Mouse (Mus musculus) retina, adult 2 months (tissue): ENCODE data around the gene Smok2b.
"Not testable (repeated sequence)": the region's sequence is repeated elsewhere in the genome, so short reads cannot be mapped to it uniquely, and the experiment has no call there.

Experiments used
- DNase-seq: peaks from one replicate; pipeline ENCODE4 v3.0.0-alpha.2; 2012; ENCODE audit warnings: low read depth, low spot score

Gene Smok2b

GRCm38 (mm10) chr17:13229957-13230356, at the start of gene Smok2b:
Gene Smok2b, plus strand, starts transcription at chr17:13230257.
- not testable (repeated sequence) for DNase-seq

- DNase-seq = not testable (repeated sequence)
These were observed 49.6 kb upstream of the Smok2b start for GRCm38 (mm10) chr17:13180491-13180890.

- not testable (repeated sequence) for DNase-seq
These were observed 47.3 kb upstream of the Smok2b start for GRCm38 (mm10) chr17:13182712-13183111.

GRCm38 (mm10) chr17:13184514-13184913, 45.5 kb upstream of the Smok2b start:
- not testable (repeated sequence) for DNase-seq

GRCm38 (mm10) chr17:13186541-13186940, 43.5 kb upstream of the Smok2b start:
- DNase-seq = not testable (repeated sequence)

- not testable (repeated sequence) for DNase-seq
These were observed 42.4 kb upstream of the Smok2b start for GRCm38 (mm10) chr17:13187621-13188020.

- DNase-seq = not testable (repeated sequence)
These were observed 41.2 kb upstream of the Smok2b start for GRCm38 (mm10) chr17:13188846-13189245.

- not testable (repeated sequence) for DNase-seq
These were observed 39.0 kb upstream of the Smok2b start for GRCm38 (mm10) chr17:13190836-13191583.

GRCm38 (mm10) chr17:13196486-13196885, 33.6 kb upstream of the Smok2b start:
- DNase-seq = not testable (repeated sequence)

GRCm38 (mm10) chr17:13198812-13199211, 31.2 kb upstream of the Smok2b start:
- DNase-seq = not testable (repeated sequence)

- DNase-seq = not testable (repeated sequence)
These were observed 30.1 kb upstream of the Smok2b start for GRCm38 (mm10) chr17:13199880-13200409.

GRCm38 (mm10) chr17:13201551-13201950, 28.5 kb upstream of the Smok2b start:
- not testable (repeated sequence) for DNase-seq

- not testable (repeated sequence) for DNase-seq
These were observed 27.5 kb upstream of the Smok2b start for GRCm38 (mm10) chr17:13202453-13203107.

GRCm38 (mm10) chr17:13205247-13205646, 24.8 kb upstream of the Smok2b start:
- DNase-seq = not testable (repeated sequence)

- DNase-seq = no peak
These were observed 23.6 kb upstream of the Smok2b start for GRCm38 (mm10) chr17:13206491-13206890.

GRCm38 (mm10) chr17:13208460-13208859, 21.6 kb upstream of the Smok2b start:
- DNase-seq = not testable (repeated sequence)

- DNase-seq = no peak
These were observed 17.8 kb upstream of the Smok2b start for GRCm38 (mm10) chr17:13212136-13212850.

- DNase-seq = no peak
These were observed 15.9 kb upstream of the Smok2b start for GRCm38 (mm10) chr17:13214169-13214568.

- DNase-seq = no peak
These were observed 14.5 kb upstream of the Smok2b start for GRCm38 (mm10) chr17:13215595-13215994.

- no peak for DNase-seq
These were observed 9.2 kb upstream of the Smok2b start, which contains the start of gene Smok2a for GRCm38 (mm10) chr17:13220888-13221287. Gene Smok2a, plus strand, starts transcription at chr17:13221188.

- not testable (repeated sequence) for DNase-seq
These were observed 8.1 kb upstream of the Smok2b start for GRCm38 (mm10) chr17:13221921-13222320.

GRCm38 (mm10) chr17:13239461-13239860, 9.4 kb downstream of the Smok2b start:
- not testable (repeated sequence) for DNase-seq
